Mouse (Mus musculus) right cerebral cortex, adult 18-20 months (tissue): ENCODE results near the gene Ercc6.

Source experiments
- DNase-seq: peaks from one replicate; pipeline ENCODE4 v3.0.0; 2022; ENCODE audit warnings: mixed read lengths

Ercc6 gene

DNA sequence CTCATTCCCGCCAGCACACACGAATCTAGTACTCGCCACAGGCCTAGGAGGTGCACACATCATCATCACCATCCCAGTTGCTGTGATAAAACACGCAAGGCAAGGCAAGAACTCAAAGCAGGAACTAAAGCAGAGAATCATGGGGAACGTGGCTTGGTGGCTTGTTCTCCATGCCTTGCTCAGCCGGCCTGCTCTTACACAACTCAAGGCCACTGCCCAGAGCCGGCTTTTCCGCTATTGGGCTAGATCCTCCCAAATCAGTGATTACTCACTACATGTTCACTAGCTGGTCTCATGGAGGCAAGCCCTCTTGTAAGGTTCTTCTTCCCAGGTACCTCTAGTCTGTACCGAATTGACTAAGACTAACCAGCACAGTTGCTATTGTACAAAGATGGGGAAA lies 70.4 kb downstream of the Ercc6 start:
- no peak for DNase-seq

DNA sequence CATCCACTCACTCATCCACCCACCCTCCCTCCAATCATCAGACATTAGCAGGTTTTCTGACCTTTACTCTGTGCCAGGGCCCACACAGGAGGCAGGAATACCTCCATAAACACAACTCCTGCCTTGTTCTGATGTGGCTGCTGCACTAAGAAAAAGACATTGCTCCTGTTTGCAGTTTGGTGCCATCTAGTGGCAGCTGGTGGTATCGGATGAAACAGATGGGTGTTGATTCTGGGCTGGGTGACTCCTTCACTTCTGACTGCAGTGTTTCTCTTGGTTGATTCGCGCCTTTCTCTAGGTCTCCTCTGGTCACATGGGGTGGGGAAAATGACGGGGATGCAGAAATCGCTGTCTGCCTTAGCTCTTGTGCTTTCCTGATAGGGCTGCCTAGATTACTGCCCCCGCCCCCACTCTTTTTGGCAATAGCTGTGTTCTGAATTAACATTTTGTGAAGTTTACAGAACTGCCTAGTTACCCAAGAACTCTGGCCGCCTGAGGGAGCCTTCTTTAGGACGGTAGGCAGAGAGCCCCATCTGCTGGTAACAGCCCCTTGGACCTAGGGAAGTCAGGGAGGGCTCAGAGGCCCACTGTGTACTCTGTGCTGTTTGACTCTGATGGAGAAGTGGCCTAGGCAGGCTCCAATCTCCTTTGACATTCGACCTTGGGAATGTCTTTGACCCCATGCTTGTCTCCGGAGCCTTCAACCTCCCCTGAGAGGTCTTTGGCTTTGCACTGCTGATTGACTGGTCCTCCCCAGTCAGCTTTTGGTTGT lies 73.9 kb downstream of the Ercc6 start:
- DNase-seq: peak; percentile 55

DNA sequence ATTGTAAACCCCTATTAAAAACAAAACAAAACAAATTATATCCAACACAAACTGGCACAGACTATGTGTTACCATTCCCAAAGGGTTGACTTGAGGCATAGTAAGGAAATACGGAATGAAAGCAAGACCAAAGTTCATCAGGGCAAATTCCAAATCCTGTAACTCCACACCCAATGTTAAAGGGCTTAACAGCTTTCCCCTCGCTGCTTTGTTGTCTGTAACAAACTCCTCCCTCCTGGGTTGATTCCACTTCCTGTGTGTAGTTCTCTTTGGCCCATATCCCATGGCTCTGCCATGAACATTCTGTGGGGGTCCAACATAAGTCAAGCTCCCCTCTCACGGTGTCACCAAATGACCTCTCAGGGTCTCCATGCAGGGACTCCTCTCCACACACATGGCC lies 77.1 kb downstream of the Ercc6 start:
- no peak for DNase-seq

DNA sequence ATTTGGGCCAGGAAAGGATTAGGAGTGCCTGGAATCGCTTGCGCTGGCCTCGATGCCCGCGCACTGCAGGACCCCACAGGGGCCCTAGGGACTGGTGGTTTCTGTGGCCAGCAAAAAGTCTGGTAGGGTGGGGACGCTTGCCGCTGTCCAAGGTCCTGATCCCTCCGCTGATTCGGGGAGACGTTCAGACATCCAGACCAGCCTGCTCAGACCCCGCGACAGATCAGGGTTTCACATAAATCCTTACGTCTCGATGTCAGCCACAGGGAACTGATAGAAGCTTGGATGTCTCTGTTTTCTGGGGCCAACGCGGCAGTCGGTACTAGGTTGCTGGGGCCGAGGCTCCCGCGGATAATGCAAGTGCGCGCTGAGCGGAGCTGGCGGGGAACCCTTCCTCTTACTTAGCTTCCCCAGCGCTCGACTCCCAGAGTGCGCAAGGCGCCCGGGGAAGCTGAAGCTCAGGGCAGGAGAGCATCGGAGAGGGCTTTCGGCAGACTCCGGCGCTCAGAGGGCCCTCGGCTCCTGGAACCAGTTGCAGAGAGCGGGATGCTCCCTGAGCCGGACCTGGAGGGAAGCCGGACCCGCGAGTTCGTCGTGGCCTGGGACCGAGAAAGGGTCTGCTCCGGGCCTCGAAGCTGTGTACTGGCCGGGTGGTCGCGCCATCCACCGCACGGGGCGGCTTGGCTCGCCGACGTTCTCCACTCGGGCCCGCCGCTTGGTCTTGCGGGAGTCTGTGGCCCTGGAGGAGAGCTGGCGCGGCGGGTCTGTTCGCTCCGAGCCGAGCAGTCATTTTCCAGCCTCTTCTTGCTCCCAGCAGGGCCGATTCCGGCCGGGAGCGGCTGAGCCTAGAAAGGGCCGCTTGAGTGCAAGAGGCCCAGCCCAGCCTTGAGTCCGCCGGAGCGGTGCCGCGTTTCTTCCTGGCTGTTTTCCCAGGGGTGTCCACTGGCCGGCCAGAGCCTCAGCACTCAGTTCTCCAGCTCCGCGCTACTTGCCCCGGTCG lies 84.2 kb downstream of the Ercc6 start:
- DNase-seq: peak; percentile 18

DNA sequence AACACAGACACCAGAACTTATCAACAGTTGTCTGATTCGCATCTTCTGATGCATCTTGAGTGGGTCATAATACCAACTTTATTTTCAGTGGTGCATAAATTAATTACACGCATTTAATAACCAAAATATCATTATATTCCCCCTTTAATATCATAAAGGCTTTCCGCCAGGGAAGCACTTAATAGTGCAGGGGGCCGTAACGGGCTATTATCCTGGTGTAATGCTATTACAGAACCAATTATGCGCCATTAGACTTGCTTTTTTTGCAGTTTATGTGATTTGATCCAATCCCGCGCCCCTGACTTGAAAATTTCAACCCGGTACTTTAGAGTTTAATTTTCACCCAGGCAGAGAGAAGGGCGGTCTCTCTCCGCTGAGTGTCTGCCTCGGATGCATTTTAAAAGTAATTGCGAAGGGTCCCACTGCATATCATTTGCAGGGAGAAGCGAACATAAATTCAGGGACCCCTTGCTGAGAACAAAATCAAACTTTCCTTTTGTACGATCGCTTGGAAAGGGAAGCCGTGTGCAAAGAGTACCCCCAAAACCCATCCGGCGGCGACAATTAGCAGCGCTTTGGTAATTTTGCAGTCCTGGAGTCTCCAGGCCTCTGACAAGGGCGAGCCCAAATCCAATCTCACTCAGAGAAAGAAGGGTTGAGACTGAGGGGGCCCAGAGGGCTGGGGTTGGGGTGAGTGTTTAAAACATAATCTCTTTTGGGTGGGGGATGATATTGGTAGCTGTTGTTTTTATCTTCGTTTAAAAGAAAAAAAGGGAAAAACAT lies 85.3 kb downstream of the Ercc6 start:
- DNase-seq: no peak

DNA sequence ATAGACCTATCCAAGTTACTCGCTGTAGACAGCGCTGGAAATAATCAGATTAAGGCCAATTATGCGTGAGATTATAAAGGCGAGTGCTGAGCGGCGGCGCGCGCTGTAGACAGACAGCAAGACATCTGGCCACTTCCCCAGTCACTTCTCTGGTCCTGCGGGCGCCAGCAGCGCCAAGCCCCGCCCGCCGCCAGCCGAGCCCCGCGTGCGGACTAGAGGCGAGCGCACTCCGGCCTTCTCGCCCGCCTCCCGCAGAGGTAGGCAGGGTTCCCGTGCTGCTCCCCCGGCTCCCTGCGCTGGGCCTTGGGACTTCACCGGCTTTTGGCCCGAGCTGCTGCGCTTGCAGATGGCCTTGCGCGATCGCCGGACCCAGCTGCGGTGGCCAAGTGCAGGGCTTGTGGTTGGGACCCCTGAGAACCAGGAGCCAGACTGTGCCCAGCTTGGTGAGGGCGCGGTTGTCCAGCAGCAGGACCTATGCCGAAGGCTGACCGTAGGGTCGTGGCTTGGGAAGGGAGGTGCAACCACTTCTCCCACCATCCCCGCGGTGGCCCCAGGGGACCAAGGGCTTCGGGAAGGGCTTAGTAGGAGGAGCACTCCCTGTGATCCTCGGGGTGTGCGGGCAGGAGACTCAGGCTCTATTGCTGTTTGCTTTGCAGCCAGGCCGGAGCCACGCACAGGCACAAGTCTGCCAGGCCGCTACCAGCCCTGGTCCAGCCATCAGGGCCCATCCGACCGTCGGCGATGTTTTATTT lies 86.1 kb downstream of the Ercc6 start, which contains the start of gene Prrxl1:
Gene Prrxl1, plus strand, starts transcription at position 118 of the 752 bp plus-strand sequence.
- DNase-seq: no peak

DNA sequence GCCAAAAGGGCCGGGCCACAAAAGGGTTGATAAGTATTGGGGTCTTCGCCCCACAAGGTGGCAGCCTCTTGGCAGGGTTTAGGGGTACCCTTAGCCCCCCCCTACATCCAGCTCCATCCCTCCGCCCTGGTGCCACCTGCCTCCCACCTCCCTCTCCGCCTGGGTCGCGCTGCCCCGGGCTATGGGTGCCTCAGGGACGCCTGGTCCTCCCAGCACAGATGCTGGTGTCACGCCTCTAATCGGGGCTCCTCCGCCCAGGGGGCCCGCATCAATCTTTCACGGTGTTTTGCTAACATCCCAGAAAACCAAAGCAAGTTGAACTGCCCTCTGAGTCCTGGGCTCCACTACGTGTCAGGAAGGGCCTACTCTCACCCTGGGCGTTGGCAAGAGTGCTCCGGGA lies 86.8 kb downstream of the Ercc6 start:
- no peak for DNase-seq

DNA sequence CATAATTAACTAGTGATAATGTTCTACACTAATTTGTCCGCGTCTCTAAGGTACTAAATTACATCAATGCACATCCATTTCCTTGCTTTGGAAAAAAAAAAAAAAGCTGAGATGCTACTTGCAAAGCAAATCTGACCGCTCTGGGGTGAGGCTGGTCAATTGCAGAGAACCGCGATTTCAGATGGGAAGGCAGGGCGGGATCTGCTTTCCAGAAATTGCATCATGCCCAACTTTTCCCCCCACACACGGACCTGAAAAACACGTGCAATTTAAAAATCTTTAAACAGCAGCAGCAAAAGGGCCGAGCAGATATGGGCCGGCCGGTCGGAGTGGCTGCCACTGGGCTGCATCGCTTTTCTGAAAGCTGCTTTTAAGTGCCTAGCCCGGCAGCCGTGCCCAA lies 92.2 kb downstream of the Ercc6 start:
- no peak for DNase-seq

DNA sequence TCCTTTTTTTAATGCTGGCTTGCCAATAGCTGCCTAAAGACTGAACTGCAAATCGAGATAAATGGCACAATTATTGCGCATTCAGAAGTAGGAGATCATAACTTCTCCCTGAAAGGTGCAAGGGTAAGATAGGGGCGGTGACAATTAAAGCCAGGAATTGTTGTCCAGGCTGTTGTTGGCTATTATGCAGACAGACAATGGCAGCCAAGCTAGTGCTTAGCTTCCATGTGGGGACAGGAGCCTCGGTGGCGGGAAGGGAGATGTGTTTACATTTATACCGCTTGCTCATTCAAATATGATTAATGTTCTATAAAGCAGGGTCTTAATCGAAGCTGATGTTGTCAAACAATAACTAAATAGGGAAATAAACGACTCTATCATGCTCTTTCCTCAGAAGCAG lies 93.0 kb downstream of the Ercc6 start:
- DNase-seq: no peak

DNA sequence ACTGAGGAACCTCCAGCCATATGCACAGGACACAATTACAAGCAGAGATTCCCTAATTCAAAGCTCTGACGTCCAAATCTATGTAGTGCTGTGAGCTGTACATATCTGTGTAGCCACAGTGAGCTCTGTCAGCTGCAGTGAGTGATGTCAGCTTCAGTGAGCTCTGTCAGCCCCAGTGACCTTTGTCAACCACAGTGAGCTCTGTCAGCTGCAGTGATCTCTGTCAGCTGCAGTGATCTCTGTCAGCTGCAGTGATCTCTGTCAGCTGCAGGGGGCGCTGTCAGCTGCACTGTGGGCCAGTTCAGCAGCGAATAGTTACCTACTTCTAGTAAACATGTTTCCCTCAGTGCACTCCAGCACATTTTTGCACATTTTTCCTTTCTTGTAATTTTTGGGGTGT lies 96.1 kb downstream of the Ercc6 start:
- DNase-seq: peak; percentile 25

DNA sequence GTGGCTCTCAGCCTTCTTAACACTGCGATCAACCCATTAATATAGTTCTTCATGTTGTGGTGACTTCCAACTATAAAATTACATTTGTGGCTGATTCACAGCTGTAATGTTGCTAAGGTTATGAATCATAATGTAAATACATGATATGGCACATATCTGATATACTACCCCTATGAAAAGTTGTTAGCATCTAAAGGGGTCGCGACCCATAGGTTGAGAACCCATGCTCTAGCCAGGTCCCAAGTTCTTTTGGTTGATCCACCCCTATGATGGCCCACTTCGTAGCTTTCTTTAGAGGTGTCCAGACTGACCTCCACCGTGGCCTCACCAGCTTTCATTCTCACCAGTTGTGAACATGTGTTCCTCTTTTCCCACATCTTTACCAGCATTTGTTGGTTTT lies 103.9 kb downstream of the Ercc6 start:
- no peak for DNase-seq

DNA sequence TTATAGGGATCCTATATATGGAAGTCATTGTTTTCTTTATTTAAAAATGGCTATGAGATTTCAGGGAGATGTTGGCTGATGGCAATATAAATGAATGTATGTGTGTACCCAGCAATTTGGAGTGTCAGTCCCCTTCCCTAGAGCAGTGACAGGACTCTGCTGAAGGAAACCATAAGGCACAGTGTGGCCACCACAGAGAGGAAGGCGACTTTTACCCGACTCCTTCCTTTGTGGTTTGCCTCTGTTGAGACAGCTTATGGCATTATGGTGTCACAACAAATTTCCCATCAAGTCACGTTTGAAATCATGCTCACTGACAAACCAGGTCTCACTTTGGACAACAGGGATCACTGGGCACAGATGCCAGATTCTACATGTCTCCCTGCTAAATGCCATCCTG lies 110.9 kb downstream of the Ercc6 start:
- no peak for DNase-seq

DNA sequence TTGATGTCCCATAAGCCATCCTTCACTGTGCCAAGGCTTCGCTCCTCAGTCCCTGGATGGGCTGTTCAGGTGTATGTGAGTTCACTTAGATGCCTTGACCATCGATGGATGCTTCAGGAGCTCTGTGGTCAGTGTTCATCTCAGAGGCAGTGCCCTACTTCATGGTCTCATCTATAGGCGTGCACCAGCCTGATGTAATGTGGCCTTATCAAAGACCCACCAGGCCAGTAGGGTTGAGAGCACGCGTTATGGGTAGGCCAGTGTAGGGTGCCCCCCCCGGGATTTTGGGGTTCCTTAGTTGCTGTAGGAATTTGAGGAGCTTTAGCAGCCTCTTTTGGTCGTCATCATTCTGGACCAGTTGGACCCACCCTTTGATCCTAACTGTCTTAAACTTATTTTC lies 111.5 kb downstream of the Ercc6 start:
- no peak for DNase-seq

DNA sequence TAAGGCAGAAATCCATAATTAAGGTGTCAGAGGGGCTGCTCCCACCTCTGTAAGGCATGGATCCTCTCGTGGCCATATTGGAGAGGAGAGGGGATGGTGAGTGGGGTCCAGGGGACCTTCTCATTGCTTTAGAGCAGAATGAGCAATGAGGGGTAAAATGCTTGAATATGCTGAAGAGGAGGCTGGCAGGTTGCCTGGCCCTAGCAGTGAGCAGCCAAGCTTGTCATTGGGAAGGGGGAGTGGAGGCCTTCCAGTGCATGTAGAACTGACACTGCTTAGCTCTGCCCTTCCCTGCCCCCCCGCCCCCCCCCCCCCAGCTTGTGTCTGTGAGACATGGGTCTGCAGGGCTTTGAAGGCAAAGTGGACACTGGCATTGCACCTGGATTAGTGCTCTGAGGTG lies 114.0 kb downstream of the Ercc6 start:
- DNase-seq: no peak

DNA sequence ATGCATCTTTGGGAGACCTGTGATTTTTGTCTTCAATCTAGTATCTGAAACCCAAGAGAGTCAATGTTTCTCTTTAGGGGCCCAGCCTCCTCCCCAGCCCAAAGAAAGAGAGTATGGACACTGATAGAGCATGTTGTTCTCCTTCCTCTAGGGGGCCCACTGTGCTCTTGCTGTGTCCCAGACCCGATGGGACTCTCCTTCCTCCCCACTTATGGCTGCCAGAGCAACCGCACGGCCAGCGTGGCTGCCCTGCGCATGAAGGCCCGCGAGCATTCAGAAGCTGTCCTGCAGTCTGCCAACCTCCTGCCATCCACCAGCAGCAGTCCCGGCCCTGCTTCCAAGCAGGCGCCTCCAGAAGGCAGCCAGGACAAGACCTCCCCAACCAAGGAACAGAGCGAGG lies 115.3 kb downstream of the Ercc6 start:
- no peak for DNase-seq
